Mouse (Mus musculus): ENCODE results near the gene Esrrg. TPM values are rescaled to one million over a fixed set of nuclear protein-coding genes. Genes with fewer than 3 reads are reported as not detected.

Gene Esrrg
- total RNA-seq, 2 experiments from 2014 or later, result 10.8 to 20.8 TPM

DNA sequence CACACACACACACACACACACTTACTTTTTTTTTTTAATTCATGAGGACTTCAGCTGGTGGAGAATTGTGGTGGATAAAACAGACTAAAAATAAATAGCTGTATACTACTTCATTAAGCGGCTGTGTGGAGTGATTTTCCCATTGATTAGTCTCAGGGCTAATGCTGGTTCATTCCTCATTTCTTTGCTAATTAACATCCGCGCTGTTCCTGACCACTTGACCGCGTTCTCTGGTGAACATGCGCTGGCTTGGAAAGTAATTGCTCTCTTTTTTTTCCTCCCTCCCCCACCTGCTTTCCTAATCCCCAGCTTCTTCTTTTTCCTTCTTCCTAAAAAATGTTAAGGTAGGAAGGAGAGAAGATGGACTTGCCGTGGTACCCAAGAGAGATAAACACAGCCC is 222.3 kb downstream of the Esrrg start:
- no peak for DNase-seq

GRCm38 (mm10) chr1:187832851-187833250 is 224.3 kb downstream of the Esrrg start:
- DNase-seq, result no peak

- DNase-seq, result no peak
These were observed 226.0 kb downstream of the Esrrg start for GRCm38 (mm10) chr1:187834576-187834975.

GRCm38 (mm10) chr1:187836384-187836783 is 227.8 kb downstream of the Esrrg start:
- DNase-seq, result peak in 1 of 2 experiments; percentile 9

DNA sequence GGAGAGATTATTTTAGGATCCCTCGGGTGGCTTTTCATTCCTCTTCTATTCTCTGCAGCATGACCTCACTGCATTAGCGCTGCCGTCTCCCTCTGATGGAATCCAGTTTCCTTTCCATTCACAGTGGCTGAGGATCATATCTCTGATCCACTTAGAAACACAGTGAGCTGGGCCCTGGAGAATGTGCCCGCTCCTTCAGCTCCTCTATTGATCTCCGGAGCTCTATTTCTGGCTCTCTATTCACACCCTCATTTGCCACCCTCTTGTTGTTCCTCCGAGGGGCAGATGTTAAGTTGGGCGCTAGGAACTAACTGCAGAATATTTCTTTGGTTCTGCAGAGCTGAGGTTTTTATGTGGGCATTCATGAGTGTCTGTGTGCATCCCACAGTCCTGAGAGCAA is 228.3 kb downstream of the Esrrg start:
- DNase-seq, result no peak

DNA sequence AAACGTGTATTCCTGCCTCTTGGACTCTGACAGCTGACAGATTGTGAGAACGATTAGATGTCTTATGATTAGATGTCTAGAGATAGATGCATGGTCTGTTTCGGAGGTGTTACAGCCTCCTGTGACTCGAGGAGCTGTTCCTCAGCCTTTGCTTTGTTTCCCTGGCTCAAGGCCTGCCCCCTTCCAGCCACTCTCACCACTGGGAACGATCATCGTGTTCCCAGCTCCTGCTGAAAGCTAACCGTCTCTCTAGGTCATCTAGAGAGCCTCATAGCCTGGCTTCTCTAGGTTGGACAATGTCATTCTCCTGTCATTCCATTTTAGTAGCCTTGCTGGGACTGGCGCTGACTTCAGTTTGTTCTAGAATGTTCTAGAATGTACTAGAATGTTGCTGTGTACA is 233.0 kb downstream of the Esrrg start:
- no peak for DNase-seq

GRCm38 (mm10) chr1:187842702-187843101 is 234.1 kb downstream of the Esrrg start:
- DNase-seq, result no peak

DNA sequence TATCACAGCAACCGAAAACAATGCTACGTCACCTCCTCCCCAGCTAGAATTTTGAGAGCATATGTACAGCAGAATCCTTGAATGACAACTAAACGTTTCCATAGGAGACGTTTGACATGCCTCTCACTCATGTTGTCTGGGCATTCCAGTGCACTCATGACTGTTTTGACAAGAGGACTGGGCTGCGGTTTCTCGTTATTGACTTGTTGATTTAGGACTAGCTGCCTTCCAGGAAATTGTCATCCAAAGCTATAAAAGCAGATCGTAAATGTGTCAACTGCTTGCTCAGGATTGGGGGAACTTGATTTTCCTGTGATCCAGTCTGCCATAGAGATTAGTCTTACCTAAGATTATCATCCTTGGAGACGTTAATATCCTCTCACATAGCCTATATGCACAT is 245.6 kb downstream of the Esrrg start:
- no peak for DNase-seq

DNA sequence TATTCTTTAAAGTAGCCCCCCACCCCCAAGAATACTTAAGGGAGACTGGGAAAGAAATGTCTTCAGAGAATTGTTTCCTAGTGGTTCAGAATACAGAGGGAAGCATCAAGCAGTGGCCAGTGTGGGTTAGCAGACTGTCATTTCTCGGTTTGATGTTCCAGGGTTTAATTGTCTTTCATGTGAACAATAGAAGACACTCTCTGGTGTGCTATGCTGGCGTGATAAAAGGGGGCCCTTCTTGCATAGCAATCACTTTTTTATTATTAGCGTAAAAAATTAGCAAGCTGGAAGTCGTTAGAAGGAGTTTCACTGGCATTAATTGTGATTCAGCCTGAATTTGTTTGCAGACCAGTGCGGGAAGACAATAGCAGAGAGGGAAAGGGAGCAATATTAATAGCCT is 253.7 kb downstream of the Esrrg start:
- DNase-seq, result no peak

- DNase-seq, result no peak
These were observed 259.8 kb downstream of the Esrrg start for GRCm38 (mm10) chr1:187868427-187868826.

- DNase-seq, result no peak
These were observed 263.6 kb downstream of the Esrrg start for GRCm38 (mm10) chr1:187872208-187872607.

GRCm38 (mm10) chr1:187872744-187873143 is 264.2 kb downstream of the Esrrg start:
- DNase-seq, result no peak

DNA sequence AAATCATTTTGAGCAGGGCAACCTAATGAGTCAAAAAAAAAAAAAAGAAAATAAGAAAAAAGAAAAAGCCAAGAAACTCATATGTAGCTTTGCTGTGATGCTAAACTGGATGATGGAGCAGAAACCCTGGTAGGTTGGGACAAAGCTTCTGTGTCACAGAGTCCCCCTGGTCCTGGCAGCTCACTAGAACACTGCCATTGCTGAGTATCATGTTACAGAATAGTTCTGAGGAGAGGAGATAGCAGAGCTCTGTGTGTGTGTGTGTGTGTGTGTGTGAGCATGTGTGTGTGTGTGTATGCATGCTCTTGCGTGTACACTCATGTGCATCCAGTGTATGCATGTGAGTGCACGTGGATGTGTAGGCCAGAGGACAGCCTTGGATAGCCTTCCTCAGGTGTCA is 265.2 kb downstream of the Esrrg start:
- no peak for DNase-seq

DNA sequence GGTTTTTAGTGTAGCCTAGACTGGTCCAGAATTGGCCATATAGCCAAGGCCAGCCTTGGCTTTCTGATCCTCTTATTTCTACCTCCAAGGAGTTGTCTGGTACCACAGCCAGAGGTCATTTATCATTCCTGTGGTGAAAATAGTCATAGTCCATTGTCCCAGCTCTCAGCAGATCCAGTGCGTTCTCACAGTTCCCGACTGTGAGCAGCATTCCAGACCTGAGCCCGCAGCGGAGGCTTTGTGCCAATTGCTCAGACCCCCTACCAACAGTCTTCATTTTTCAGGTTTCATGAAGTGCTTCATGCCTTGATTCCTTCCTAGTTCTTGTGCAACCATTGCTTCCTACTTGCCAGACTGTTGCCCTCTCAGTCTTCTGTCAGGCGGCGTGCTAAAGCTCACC is 278.7 kb downstream of the Esrrg start:
- DNase-seq, result no peak

DNA sequence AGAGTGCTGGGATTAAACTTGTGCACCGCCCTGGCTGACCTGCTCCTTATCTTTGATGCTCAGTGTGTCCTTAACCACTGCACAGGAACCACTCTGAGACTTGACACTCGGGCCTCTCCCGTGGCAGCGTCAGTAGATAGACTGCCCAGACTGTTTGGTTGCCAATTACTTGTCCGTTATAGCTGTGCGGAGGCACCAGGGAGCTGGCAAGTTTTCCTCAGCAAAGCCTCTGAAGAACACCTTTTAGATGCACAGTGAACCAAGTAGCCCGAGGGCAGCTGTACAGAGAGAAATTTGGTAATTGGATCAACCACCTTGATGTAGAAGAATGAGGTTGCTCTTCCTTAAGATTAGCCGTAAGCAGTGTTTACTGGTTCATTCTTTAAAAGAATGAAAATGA is 279.6 kb downstream of the Esrrg start:
- DNase-seq, result no peak

DNA sequence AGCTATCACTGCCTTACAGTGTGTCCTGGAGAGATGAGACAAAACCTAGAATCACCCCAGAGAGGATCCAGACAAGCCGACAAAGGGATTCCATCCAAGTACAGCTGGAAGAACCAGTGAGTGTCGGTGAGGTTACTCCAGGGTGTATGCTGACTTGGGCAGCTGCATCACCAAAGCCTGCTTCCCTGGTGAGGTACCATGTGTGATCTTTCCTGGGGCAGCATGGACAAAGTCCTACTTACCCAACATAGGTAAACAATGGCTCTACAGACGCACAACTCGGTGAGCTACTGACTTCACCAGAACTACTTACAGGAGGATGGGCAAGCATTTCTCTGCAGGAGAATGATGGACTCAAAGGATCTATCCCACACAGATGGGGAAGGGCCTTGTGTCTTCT is 280.5 kb downstream of the Esrrg start:
- DNase-seq, result no peak

DNA sequence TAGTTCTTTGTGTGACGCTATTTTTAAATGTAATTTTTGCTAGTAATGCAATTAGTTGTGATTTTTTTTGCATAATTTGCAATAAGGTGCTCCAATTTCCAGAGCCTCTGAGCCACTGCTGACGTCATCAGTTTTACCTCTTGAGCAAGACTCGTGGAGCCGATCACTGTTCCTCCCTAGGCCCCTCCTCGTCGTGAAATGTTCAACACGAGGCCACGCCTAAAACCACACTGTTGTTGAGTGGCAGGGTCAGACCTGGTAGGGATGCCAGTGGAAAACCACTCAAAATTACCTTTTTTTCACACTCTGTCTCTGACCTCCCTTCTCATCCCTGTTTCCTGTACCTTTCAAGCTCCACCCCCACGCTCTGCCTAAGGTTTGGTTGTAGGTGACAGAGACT is 282.7 kb downstream of the Esrrg start:
- no peak for DNase-seq

DNA sequence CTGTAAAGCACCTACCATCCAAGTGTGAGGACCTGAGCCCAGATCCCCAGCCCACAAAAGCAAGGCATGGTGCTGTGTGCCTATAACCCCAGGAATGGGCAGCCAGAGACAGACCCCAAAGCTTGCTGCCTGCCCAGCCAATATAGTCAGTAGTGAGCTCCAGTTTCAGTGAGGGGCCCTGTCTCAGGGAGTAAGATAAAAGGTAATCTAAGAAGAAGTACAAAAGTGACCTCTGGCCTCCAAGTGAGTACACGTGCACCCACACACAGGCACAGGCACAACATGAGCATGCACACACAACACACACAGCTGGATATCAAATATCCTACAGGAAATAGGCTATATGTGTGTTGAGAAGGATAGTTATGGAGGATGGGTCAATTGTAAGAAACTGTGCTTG is 286.9 kb downstream of the Esrrg start:
- DNase-seq, result no peak

DNA sequence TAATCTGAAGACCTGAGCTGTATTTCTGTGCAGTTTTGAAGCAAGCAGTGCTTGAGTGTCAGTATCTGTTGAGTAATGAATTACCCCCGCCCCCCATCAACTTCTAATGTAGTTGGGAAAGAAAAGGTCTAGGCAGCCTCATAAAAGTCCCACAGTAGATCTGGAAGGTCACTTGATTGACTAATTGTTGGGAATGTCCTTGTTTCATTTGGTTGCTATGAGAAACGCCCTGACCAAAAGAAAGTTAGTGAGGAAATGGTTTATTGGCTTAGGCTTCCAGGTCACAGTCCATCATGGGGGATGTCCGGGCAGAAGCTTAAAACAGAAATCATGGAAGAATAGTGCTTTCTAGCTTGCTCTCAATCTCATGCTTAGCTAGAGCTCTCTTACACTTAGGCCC is 287.7 kb downstream of the Esrrg start:
- DNase-seq, result peak; percentile 17 to 38

DNA sequence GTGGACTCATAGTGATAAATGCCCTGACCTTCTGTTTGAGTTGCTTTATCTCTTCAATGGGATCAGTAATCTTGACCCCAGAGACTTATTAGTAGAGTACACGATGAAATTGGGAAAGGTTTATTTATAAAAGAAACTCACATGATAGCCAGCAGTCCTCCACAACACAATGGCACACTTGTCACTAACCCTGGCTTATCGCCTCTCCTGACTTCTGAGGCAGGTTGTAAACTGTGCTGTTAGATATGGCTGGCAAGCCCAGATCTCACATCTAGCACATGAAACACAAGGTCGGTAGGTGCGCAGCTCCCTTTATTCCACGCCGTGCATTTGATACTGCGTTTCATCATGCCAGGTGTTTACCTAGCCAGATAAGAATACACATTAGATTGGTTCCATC is 288.3 kb downstream of the Esrrg start:
- no peak for DNase-seq

DNA sequence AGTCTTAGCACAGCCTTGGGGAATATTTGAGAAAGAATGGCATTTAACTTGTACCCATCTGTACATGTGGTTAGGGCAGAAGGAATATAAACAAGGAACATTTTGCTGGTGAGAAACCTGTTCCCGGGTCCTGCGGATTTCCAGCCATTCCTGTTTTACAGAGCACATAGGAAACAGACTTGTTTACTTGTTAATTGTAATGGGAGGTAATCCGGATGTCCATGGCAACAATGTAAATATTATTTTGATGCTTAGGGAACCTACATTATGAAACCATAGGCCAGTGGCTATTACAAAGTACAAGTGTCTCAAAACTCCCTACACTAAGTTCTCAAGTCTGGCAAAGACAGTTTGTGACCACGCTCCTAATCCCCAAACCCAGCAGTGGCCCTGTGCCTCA is 290.9 kb downstream of the Esrrg start:
- no peak for DNase-seq

DNA sequence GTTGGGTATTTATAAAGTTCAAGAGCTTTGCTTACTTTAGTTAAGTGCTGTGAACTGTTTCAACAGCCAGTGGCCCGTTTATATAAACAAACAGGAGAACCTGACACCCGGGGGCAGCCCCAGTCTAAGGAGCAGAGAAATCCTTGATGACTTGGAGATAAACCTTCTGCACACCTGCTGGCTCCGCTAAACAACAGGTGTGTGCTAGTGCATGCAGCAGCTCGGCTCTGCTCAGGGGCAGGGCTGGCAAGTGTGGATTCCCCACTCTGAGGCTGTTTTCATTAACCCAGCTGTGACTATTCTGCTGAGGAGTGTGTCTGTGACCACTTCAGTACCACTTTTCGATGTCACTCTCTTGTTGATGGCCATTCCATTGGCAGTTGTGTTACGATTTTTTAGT is 292.2 kb downstream of the Esrrg start:
- DNase-seq, result no peak

GRCm38 (mm10) chr1:187902176-187902575 is 293.6 kb downstream of the Esrrg start:
- no peak for DNase-seq

DNA sequence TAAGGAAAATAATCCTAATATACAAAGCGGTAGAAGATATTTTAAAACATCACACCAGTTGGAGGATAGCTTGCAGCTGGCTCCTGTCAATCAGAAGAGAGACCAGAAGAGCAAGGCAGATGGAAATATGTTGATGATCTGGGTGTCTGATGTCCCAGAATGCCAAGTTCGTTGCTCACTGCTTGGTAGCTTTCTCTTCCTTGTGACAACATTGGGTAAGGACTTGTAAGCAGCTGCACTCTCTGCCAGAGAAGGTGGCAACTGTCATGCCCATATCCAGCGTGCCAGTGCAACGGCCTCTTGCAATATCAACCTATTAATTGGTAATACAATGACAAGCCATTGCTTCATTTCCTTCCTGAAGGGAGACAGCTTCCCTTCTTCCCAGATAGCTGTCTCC is 296.1 kb downstream of the Esrrg start:
- DNase-seq, result no peak

GRCm38 (mm10) chr1:187907407-187907806 is 298.8 kb downstream of the Esrrg start:
- DNase-seq, result no peak

Data from adrenal gland, postnatal 36 days (tissue).